In genomic region chr14:76416366-76417040, GRCm38 (mm10) we compare ENCODE assay signal across 8 mouse cellular contexts. TPM values are rescaled to one million over a fixed set of nuclear protein-coding genes. Genes with fewer than 3 reads are reported as not detected.
DNase-seq lines count a peak whose midpoint lies in the region; ATAC-seq and TF ChIP-seq lines count a peak whose summit lies in the region.

No protein-coding gene starts in this region.

- peak overlapping the region; percentile 76 for H3K4me3 ChIP-seq in cerebellum, adult 2 months (replicated peaks; ENCODE audit: insufficient read depth, low read depth, low read length)
- H3K4me3 ChIP-seq in neural tube, embryonic 11.5 days (ENCODE audit: low read depth, low read length) = peak overlapping the region; percentile 98
- peak overlapping the region; percentile 96 for H3K4me3 ChIP-seq in limb, embryonic 13.5 days
- H3K4me3 ChIP-seq in stomach, embryonic 14.5 days (ENCODE audit: low read depth, low read length) = peak overlapping the region; percentile 87

- peaks cover 27% of the 10 kb centered on the region for H3K4me1 ChIP-seq in cerebellum, adult 2 months (ENCODE audit: control insufficient read depth, insufficient read depth, low read length)
- H3K4me1 ChIP-seq in neural tube, embryonic 11.5 days (ENCODE audit: control insufficient read depth, insufficient read depth, low read length) = peaks cover 39% of the 10 kb centered on the region
- peaks cover 56% of the 10 kb centered on the region for H3K4me1 ChIP-seq in limb, embryonic 13.5 days
- H3K4me1 ChIP-seq in stomach, embryonic 14.5 days (ENCODE audit: control insufficient read depth, insufficient read depth, low read length) = peaks cover 40% of the 10 kb centered on the region

- peaks cover 12% of the 10 kb centered on the region for H3K36me3 ChIP-seq in neural tube, embryonic 11.5 days (ENCODE audit: control insufficient read depth, insufficient read depth, low read length)
- H3K36me3 ChIP-seq in limb, embryonic 13.5 days = peaks cover 31% of the 10 kb centered on the region
- peaks cover 14% of the 10 kb centered on the region; the same call in 1 of the 2 replicates for H3K36me3 ChIP-seq in stomach, embryonic 14.5 days (ENCODE audit: control insufficient read depth, insufficient read depth, low read length)

- no peaks in the 10 kb centered on the region for H3K27me3 ChIP-seq in cerebellum, adult 2 months (ENCODE audit: control insufficient read depth, insufficient read depth, low read length)
- H3K27me3 ChIP-seq in neural tube, embryonic 11.5 days (ENCODE audit: control insufficient read depth, insufficient read depth, low read length) = no peaks in the 10 kb centered on the region
- H3K27me3 ChIP-seq in limb, embryonic 13.5 days = no peaks in the 10 kb centered on the region
- no peaks in the 10 kb centered on the region for H3K27me3 ChIP-seq in stomach, embryonic 14.5 days (ENCODE audit: control insufficient read depth, insufficient read depth, low read length)

- H3K9ac ChIP-seq in neural tube, embryonic 11.5 days (ENCODE audit: low read length) = peak overlapping the region; percentile 99
- peak overlapping the region; percentile 99 for H3K9ac ChIP-seq in limb, embryonic 13.5 days
- H3K9ac ChIP-seq in stomach, embryonic 14.5 days (replicated peaks; ENCODE audit: low read depth, low read length) = peak overlapping the region; percentile 98

- TF ChIP-seq CTCF in cerebellum, adult 2 months (IDR thresholded peaks at IDR 0.05; ENCODE audit: borderline replicate concordance, insufficient read depth, low read depth, low read length) = no peak

- peak overlapping the region; percentile 35; the same call in 1 of the 2 replicates for H3K27ac ChIP-seq in cerebellum, adult 2 months (ENCODE audit: insufficient read depth, low read length)
- H3K27ac ChIP-seq in neural tube, embryonic 11.5 days (ENCODE audit: low read depth, low read length) = peak overlapping the region; percentile 100; the same call in 1 of the 2 replicates
- no peak overlapping the region for H3K27ac ChIP-seq in limb, embryonic 13.5 days
- no peak overlapping the region for H3K27ac ChIP-seq in stomach, embryonic 14.5 days (ENCODE audit: low read length)

- H3K4me2 ChIP-seq in neural tube, embryonic 11.5 days (ENCODE audit: low read depth) = peak overlapping the region; percentile 77
- peak overlapping the region; percentile 95 for H3K4me2 ChIP-seq in limb, embryonic 13.5 days (replicated peaks)
- H3K4me2 ChIP-seq in stomach, embryonic 14.5 days (replicated peaks; ENCODE audit: low read depth, low read length) = peak overlapping the region; percentile 84

- 31% methylated on average over 27 of the region's 27 CpGs for WGBS in cerebellum, adult 2 months
- WGBS in neural tube, embryonic 11.5 days = 61% methylated on average over 27 of the region's 27 CpGs
- 59% methylated on average over 27 of the region's 27 CpGs for WGBS in limb, embryonic 13.5 days
- WGBS in stomach, embryonic 14.5 days = 43% methylated on average over 27 of the region's 27 CpGs

- no peak for ATAC-seq in cerebellum, adult (ENCODE audit: insufficient number of reproducible peaks, low FRiP score, low TSS enrichment)
- no peak for ATAC-seq in neural tube, embryonic 11.5 days (ENCODE audit: insufficient read depth, low FRiP score, low TSS enrichment)
- no peak for ATAC-seq in limb, embryonic 13.5 days (ENCODE audit: low FRiP score, low read depth)
- no peak for ATAC-seq in stomach, embryonic 14.5 days (ENCODE audit: insufficient number of reproducible peaks, insufficient read depth, low FRiP score, low read depth)

- no peak for TF ChIP-seq POLR2A in cerebellum, adult 2 months (IDR thresholded peaks at IDR 0.05; ENCODE audit: borderline replicate concordance, insufficient read depth, low read length)

- no peaks in the 10 kb centered on the region for H3K9me3 ChIP-seq in neural tube, embryonic 11.5 days (ENCODE audit: control insufficient read depth, low read length)
- no peaks in the 10 kb centered on the region for H3K9me3 ChIP-seq in limb, embryonic 13.5 days
- H3K9me3 ChIP-seq in stomach, embryonic 14.5 days (ENCODE audit: control insufficient read depth, low read depth, low read length) = no peaks in the 10 kb centered on the region

- peak in 1 of 2 experiments; percentile 26 for DNase-seq in cerebellum, adult 2 months
- no peak for DNase-seq in neural tube, embryonic 11.5 days (ENCODE audit: low spot score)
- DNase-seq in neural tube, embryonic 10.5 days (ENCODE audit: extremely low spot score, low spot score) = no peak
- no peak for DNase-seq in ovary, postnatal 14 days (ENCODE audit: low spot score)
- DNase-seq in spleen, postnatal 10 days (ENCODE audit: low spot score in 2 of 2) = no peak

RNA-seq across cellular contexts. Expression of gene Tsc22d1, which starts 1.7 kb away (rescaled TPM):
- 344 and 362 TPM in 2 replicates for polyA plus RNA-seq in cerebellum, adult 2 months (2012; rRNA removed)
- polyA plus RNA-seq in neural tube, embryonic 11.5 days (2014; fragmentation: Nextera tagmentation; extraction: Ambion mirVana) = 636 and 651 TPM in 2 replicates
- polyA plus RNA-seq in limb, embryonic 13.5 days (2015; fragmentation: Nextera tagmentation; extraction: Ambion mirVana) = 767 and 777 TPM in 2 replicates
- polyA plus RNA-seq in stomach, embryonic 14.5 days (2014; fragmentation: Nextera tagmentation; extraction: Ambion mirVana) = 656 and 673 TPM in 2 replicates

Comparison
In these comparisons a context has a peak if more than half of its experiments do, and no peak if none do; other contexts are left out.
1. H3K27ac ChIP-seq: peak in cerebellum, adult 2 months (single experiment) and neural tube, embryonic 11.5 days (single experiment); none in limb, embryonic 13.5 days (single experiment) and stomach, embryonic 14.5 days (single experiment).
2. Peak in every context shown above with its lines, with median percentiles within 50 percentile points of each other: H3K4me3 ChIP-seq, H3K4me2 ChIP-seq and H3K9ac ChIP-seq.